Mouse (Mus musculus) cortical plate, adult 2 months (tissue): Measurements from ENCODE around the gene Kif1c.

Source experiments
- CTCF ChIP-seq: fragments of 200-500 bp; IDR thresholded peaks from 2 replicates; pipeline ENCODE4 v1.5.1; 2011; ENCODE audit warnings: mild to moderate bottlenecking, control low read depth, low read length; ENCODE audit not compliant: insufficient read depth; ENCODE audit errors: extremely low read depth
- POLR2A ChIP-seq: fragments of 200-500 bp; IDR thresholded peaks from 2 replicates; pipeline ENCODE4 v1.6.1; 2011; ENCODE audit warnings: mild to moderate bottlenecking, low read length, control low read depth; ENCODE audit not compliant: insufficient read depth; ENCODE audit errors: extremely low read depth

DNA sequence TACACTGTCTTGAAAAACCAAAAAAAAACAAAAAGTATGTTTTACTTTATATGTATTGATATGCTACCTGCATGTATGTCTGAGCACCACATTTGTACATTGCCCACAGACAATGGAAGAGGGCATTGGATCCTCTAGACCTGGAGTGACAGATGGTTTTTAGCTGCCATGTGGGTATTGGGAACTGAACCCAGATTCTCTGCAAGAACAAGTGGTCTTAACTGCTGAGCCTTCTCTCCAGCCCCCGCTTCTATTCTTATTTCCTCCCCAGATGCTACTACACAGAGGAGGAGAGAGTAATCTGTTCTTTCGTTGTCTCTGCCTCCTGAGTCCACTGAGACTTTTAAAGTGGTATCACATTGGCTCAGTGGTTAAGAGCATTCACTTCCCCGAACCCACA lies 6.8 kb upstream of the Kif1c start:
- no peak for TF ChIP-seq CTCF
- no peak for TF ChIP-seq POLR2A
